Mouse (Mus musculus): ENCODE data around the gene Tut1. TPM values are rescaled to one million over a fixed set of nuclear protein-coding genes. Genes with fewer than 3 reads are reported as not detected.

Tut1 gene
- polyA plus RNA-seq, 1 experiment from 2014 or later = 24.9 TPM

DNA sequence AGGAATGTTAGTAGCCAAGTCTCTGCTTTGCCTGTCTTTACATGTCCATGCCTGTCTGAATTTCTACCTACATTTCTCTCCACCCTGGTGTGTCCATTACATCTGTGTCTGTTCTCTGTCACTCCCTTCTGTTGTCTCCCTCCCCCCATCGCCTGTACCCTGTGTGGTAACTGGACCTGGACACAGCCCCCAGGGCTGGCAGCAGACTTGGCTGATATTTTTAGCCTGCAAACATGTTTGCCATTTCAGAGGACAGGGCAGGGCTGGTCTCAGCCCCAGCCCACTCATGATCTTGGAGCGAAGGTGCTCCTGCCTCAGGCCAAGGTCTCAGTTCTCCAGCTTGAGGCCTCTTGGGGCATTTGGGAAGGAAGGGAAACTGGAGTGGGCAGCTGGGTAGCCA is 34.2 kb downstream of the Tut1 start:
- Histone ChIP-seq H3K27ac (replicated peaks) (no peak overlapping the region), H3K9ac (no peak overlapping the region), H3K4me2 (no peak overlapping the region), H3K27me3 (peaks cover 36% of the 10 kb centered on the region), H3K9me3 (no peaks in the 10 kb centered on the region), H3K36me3 (no peaks in the 10 kb centered on the region), H3K4me3 (no peak overlapping the region), H3K4me1 (replicated peaks) (peaks cover 52% of the 10 kb centered on the region)
- WGBS = 55% methylated on average over 2 of the region's 2 CpGs
- no peak for ATAC-seq (ENCODE audit: low FRiP score, low read depth)

DNA sequence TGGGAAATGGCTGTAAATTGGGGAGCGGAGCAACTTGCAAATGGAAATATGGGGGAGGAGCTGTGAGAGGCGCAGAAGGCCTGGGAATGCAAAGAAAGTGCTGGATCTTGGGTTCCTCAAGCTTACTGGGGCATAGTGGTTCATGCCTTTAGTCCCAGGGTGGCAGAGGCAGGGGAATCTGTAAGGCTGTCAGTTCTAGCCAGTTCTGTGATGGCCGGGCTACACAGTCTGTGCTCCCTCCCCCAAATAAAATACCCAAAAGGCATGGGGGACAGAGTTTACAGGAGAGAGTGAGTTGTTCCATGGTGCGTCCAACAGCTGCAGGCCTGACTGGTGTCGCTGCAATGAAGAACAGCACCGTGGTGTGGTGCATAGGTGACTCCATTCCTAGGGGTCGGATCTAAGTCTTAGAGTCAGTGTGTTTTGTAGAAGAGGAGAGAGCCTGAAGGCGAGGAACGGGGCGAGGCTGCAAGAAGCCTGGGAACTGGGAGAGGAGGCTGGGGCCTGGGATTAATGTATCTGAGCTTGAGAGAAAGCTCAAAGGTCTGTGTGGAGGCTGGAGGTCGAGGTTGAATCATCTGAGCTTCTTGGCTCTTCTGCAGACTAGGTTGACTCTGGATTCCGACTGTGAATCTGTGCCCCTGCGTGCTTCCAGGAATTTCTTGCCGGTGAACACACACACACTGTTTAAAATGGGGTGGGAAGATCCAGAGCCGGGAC is 34.9 kb downstream of the Tut1 start:
- H3K27ac ChIP-seq (replicated peaks) = no peak overlapping the region
- H3K27me3 ChIP-seq = peaks cover 36% of the 10 kb centered on the region
- ATAC-seq (ENCODE audit: low FRiP score, low read depth) = no peak
- peak overlapping the region; percentile 34; the same call in 1 of the 2 replicates for H3K9ac ChIP-seq
- peak overlapping the region; percentile 74 for H3K4me2 ChIP-seq
- no peaks in the 10 kb centered on the region for H3K9me3 ChIP-seq
- WGBS = 20% methylated on average over 15 of the region's 15 CpGs
- H3K4me1 ChIP-seq (replicated peaks) = peaks cover 48% of the 10 kb centered on the region
- H3K36me3 ChIP-seq = no peaks in the 10 kb centered on the region
- peak overlapping the region; percentile 49 for H3K4me3 ChIP-seq

DNA sequence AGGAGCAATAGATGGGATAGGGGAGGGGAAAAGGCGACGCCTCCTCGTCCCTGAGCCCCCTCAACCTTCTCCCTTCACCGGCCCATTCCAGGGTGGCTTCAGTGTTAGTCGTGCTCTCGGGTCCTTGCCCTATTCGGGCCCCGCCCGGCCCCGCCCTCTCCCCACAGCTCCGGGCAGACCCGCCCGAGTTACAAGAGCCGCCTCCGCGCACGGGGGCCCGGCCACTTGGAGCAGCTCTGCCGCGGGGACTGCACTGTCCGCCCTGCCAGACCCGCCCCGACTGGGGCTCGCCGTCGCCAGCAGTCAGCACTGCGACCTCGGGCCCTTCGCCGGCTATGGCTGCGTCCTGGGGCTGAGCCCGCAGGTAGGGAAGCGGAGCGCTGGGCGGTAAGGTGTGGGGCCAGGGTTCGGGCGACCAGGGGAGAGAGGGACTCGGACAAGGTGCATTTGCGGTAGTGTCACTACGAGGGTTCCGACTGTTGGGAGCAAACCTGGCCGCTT is 35.5 kb downstream of the Tut1 start, which contains the start of gene Ahnak:
TSS of gene Ahnak (plus strand) at position 219 of the 501 bp plus-strand sequence.
- Histone ChIP-seq H3K36me3 (no peaks in the 10 kb centered on the region), H3K9ac (peak within 1 kb of the TSS; percentile 34), H3K4me2 (peak within 1 kb of the TSS; percentile 74), H3K27me3 (peaks cover 36% of the 10 kb centered on the region), H3K4me3 (peak within 1 kb of the TSS; percentile 49), H3K9me3 (no peaks in the 10 kb centered on the region), H3K4me1 (replicated peaks) (peaks cover 42% of the 10 kb centered on the region), H3K27ac (replicated peaks) (peak within 1 kb of the TSS; percentile 63)
- under 1% methylated on average over 38 of the region's 42 CpGs for WGBS
- ATAC-seq (ENCODE audit: low FRiP score, low read depth) = peak; percentile 7; the same call in 1 of the 2 replicates

DNA sequence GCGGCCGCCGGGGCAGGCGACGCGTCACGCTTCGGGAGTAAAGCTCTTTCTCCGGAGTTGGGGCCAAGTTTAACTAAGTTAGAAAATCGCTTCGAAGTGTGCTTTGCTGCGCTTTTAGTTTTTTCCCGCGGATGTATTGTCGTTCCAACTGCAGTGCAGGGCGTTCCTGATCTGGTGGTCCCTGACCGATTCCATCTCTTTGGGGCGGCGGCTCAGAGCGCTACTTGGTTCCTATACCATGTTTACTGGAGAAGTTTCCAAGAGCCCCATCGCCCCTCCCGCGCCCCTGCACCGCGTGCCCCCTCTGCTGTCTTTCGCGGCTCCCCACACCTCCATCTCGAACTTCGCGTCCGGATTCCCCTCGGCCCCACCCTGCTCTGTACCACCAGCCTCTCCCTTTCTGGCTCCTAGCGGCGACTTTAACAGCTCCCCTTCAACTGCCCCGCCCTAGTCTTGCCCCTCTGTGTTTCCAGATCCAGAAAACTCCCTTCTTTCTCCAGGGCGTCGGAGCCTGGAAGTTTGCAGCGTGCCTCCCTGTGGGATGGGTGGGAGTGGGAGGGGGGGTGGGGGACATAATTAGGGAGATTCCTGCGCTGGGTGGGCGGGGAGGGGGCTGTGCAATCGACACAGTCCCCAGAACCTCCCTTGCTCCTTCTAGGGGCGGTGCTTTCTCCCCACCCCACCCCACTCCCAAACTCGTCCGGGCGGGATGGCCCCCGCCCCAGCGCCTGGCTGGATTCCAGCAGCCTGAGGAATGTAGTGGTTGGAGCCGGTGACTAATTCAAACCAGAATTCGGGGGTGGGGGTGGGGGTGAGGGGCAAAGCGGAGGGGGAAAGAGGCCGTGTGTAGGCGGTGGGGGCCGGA is 36.2 kb downstream of the Tut1 start:
- no peaks in the 10 kb centered on the region for H3K9me3 ChIP-seq
- peaks cover 36% of the 10 kb centered on the region for H3K4me1 ChIP-seq (replicated peaks)
- no peaks in the 10 kb centered on the region for H3K36me3 ChIP-seq
- peak overlapping the region; percentile 74 for H3K4me2 ChIP-seq
- H3K27me3 ChIP-seq = peaks cover 36% of the 10 kb centered on the region
- peak overlapping the region; percentile 34 for H3K9ac ChIP-seq
- under 1% methylated on average over 53 of the region's 53 CpGs for WGBS
- ATAC-seq (ENCODE audit: low FRiP score, low read depth) = peak; percentile 51; the same call in 1 of the 2 replicates
- peak overlapping the region; percentile 63 for H3K27ac ChIP-seq (replicated peaks)
- H3K4me3 ChIP-seq = peak overlapping the region; percentile 49

DNA sequence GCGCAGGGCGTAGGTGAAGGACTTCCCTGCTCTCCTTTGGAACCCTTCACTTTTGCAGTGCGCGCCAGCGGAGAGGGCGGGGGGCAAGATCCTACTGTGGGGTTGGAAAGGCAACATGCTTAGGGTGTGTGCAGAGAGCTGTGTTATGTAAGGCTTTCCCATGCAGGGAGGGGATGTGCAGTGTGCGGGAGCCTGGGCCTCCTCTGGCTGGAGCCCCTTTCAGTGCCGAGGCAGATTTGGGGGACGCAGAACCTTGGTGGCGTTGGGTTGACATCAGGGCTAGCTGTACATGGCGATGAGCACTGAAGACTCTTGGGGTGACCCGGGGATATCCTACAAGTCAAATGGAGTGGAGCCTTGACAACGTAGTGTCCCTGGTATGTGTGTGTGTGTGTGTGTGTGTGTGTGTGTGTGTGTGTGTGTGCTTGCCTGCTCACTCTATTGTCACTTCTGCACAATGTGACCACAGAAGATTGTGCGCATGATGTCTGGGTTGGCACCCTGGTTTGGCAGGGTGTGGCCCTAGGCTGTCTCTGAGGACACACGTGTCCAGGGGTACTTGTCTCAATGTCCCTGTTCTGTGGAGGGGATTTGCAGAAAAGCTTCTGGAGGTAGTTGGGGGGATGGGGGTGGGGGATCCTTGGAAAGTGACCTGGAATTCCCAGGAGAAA is 36.9 kb downstream of the Tut1 start:
- Histone ChIP-seq H3K4me2 (peak overlapping the region; percentile 74), H3K36me3 (no peaks in the 10 kb centered on the region), H3K9ac (peak overlapping the region; percentile 26), H3K9me3 (no peaks in the 10 kb centered on the region), H3K27ac (replicated peaks) (peak overlapping the region; percentile 40; the same call in 1 of the 2 replicates), H3K27me3 (peaks cover 36% of the 10 kb centered on the region), H3K4me1 (replicated peaks) (peaks cover 28% of the 10 kb centered on the region), H3K4me3 (peak overlapping the region; percentile 49)
- peak; percentile 65 for ATAC-seq (ENCODE audit: low FRiP score, low read depth)
- 16% methylated on average over 15 of the region's 15 CpGs for WGBS

DNA sequence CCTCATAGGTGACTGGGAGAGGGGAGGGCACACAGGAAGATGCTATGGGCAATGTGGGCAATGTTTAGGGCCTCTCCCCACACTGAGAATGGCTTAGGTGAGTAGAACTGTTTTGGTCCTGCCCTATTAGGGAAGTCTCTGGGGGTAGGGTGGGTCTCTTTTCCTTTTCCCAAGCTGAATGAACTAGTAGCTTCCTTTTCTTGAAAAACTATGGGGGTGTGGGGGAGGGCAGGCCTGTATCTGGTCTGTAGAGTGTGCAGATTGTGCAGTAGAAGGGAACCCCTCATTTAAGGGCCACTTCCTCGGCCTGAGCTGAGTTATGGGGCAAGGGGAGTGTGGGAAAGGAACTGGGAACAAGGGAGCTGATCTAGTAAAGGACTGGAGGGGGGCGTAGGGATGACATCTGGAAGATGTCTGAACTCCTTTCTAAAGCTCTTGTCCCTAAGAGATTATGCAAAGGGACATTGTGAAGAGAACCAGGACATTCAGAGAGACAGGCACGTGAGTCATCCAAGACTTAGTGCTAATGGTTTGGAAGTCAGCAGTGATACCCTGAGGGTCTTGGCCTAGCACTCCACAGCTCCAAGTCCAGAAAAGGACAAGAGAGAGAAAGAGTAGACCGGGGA is 37.7 kb downstream of the Tut1 start:
- Histone ChIP-seq H3K4me3 (0 out of 2 replicates have a peak overlapping the region, but pooled peaks have one; percentile 49), H3K27me3 (peaks cover 36% of the 10 kb centered on the region), H3K27ac (replicated peaks) (no peak overlapping the region), H3K9me3 (no peaks in the 10 kb centered on the region), H3K4me2 (peak overlapping the region; percentile 74), H3K4me1 (replicated peaks) (peaks cover 28% of the 10 kb centered on the region), H3K9ac (no peak overlapping the region), H3K36me3 (no peaks in the 10 kb centered on the region)
- no peak for ATAC-seq (ENCODE audit: low FRiP score, low read depth)
- 75% methylated on average over 4 of the region's 4 CpGs for WGBS

DNA sequence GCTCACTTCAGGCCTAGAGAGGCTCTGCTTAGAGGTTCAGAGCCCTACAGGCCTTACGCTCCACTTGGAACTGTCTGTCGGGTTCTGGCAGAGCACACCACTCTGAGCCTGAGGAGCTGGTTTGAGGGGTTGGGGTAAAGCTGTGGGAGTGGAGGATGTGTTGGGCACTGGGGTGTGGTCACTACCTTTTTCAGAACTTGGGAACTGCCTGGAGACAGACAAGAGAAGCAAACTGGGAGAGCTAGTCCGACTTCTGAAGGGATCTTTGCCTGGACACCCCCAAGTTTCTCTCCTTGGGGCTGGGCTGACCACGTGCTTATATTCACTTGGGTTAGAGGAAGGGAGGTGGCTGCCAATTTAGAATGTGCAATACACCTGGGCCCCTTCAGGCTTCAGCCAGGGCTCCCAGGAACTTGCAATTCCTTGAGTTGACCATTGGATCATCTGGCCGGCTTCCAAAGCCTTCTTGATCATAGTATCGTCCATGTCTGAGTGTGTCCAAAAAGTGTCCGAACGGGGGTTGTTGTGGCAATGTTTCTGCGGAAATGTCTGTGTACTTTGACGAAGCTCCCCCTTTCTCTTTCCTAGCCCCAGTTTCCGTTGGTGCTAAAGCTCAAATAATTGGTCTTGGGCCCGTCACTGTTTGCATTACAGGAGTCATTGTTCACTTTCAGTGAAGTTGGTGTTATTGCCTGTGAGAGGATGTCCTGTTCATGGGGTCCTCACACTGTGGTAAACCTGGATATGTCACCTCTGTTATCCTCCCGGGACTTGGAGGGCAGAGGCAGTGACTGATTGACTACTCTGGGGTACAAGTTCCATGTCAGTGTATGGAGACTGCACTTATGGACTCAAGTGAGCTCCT is 38.5 kb downstream of the Tut1 start:
- no peak for ATAC-seq (ENCODE audit: low FRiP score, low read depth)
- Histone ChIP-seq H3K4me1 (replicated peaks) (peaks cover 28% of the 10 kb centered on the region), H3K27me3 (peaks cover 36% of the 10 kb centered on the region), H3K36me3 (no peaks in the 10 kb centered on the region), H3K9ac (no peak overlapping the region), H3K4me2 (peak overlapping the region; percentile 32), H3K9me3 (no peaks in the 10 kb centered on the region), H3K4me3 (no peak overlapping the region), H3K27ac (replicated peaks) (0 out of 2 replicates have a peak overlapping the region, but pooled peaks have one; percentile 27)
- WGBS = 84% methylated on average over 13 of the region's 13 CpGs

DNA sequence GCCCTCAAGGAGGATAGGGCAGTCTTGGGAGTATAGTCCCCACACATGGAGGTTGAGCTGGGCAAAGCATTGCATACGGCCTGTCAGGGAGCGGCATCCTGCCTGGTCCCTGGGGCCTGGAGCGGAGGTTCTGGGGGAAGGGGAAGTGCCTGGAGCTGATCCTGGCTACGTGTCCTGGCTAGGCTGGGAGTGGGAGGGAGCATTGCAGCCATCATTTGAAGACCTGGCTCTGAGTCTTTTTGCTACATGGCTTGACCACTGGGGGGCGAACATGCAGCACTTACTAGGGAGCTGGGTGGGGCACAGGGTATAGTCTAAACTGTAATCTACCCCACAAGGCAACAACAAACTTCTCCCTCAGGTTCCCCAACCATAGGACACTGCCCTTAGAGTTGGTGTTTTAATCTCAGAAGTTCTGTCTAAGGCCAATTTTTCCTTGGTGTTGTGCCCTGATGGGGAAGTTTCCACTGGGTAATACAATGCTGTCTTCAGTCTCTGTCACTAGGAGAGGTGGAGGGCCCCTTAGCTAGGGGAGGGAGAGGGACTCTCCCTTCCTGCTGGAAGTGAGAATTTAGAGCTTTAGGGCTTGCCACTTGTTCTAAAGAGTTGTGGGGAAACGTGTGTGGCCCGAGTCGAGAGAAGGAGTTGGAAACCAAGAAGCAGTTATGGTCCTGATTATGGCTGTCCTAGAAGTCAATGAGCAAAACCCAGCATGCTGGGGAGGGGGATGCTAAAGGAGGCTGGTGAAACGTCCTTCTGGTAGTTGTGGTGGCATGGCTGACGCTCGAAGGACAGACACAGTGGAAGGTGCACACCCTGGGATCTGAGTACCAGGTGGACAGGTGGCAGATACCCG is 39.4 kb downstream of the Tut1 start:
- no peak for ATAC-seq (ENCODE audit: low FRiP score, low read depth)
- Histone ChIP-seq H3K4me3 (no peak overlapping the region), H3K27me3 (peaks cover 33% of the 10 kb centered on the region), H3K9me3 (no peaks in the 10 kb centered on the region), H3K27ac (replicated peaks) (0 out of 2 replicates have a peak overlapping the region, but pooled peaks have one; percentile 27), H3K36me3 (no peaks in the 10 kb centered on the region), H3K9ac (no peak overlapping the region), H3K4me2 (peak overlapping the region; percentile 32), H3K4me1 (replicated peaks) (peaks cover 28% of the 10 kb centered on the region)
- WGBS = 40% methylated on average over 12 of the region's 12 CpGs

DNA sequence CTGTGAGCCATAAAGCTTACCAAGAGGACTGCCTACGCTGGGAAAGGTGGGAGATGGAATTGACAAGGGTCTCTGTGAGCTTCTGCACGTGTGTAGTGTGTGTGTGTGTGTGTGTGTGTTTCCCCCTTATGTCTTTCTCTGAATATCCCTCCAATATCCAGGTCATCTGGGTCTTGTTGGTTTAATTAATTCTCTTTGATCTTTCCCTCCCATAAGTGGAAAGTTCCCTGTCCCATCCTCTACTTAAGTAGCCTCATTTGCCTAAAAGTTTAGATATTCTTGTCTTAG is 39.9 kb downstream of the Tut1 start:
- Histone ChIP-seq H3K27ac (replicated peaks) (no peak overlapping the region), H3K9me3 (no peaks in the 10 kb centered on the region), H3K4me2 (no peak overlapping the region), H3K27me3 (peaks cover 27% of the 10 kb centered on the region), H3K9ac (no peak overlapping the region), H3K36me3 (no peaks in the 10 kb centered on the region), H3K4me3 (no peak overlapping the region), H3K4me1 (replicated peaks) (peaks cover 28% of the 10 kb centered on the region)
- WGBS = 51% methylated on average over 2 of the region's 2 CpGs
- no peak for ATAC-seq (ENCODE audit: low FRiP score, low read depth)

Measured in hindbrain, embryonic 15.5 days (tissue).